Mouse (Mus musculus) fat pad, adult 2 months (tissue): ENCODE measurements around the gene Dpy19l3.
A peak's percentile ranks its signal among the peaks of the same experiment; 100 is the strongest.

ENCODE experiments used
- DNase-seq: peaks from one replicate; pipeline ENCODE4 v3.0.0-alpha.2; 2011; ENCODE audit warnings: low read depth, low spot score; ENCODE audit errors: extremely low read depth

Gene Dpy19l3

GRCm38 (mm10) chr7:35692641-35693040 is 61.6 kb downstream of the Dpy19l3 start:
- no peak for DNase-seq

GRCm38 (mm10) chr7:35692117-35692516 is 62.1 kb downstream of the Dpy19l3 start:
- DNase-seq, result no peak

- DNase-seq, result no peak
Observed at GRCm38 (mm10) chr7:35688781-35689349, 65.4 kb downstream of the Dpy19l3 start.

- DNase-seq, result no peak
Observed at GRCm38 (mm10) chr7:35688276-35688675, 66.0 kb downstream of the Dpy19l3 start.

- DNase-seq, result no peak
Observed at GRCm38 (mm10) chr7:35687229-35687628, 67.0 kb downstream of the Dpy19l3 start.

- no peak for DNase-seq
Observed at GRCm38 (mm10) chr7:35686756-35687155, 67.5 kb downstream of the Dpy19l3 start.

GRCm38 (mm10) chr7:35686216-35686615 is 68.0 kb downstream of the Dpy19l3 start:
- no peak for DNase-seq

- no peak for DNase-seq
Observed at GRCm38 (mm10) chr7:35683409-35684122, 70.7 kb downstream of the Dpy19l3 start.

- DNase-seq, result no peak
Observed at GRCm38 (mm10) chr7:35681559-35681958, 72.7 kb downstream of the Dpy19l3 start.

- no peak for DNase-seq
Observed at GRCm38 (mm10) chr7:35678976-35679375, 75.3 kb downstream of the Dpy19l3 start.

GRCm38 (mm10) chr7:35668066-35669041 is 85.9 kb downstream of the Dpy19l3 start:
- DNase-seq, result no peak

GRCm38 (mm10) chr7:35663790-35664376 is 90.4 kb downstream of the Dpy19l3 start:
- no peak for DNase-seq

GRCm38 (mm10) chr7:35659173-35659572 is 95.1 kb downstream of the Dpy19l3 start:
- no peak for DNase-seq

GRCm38 (mm10) chr7:35657829-35658228 is 96.4 kb downstream of the Dpy19l3 start:
- no peak for DNase-seq

- DNase-seq, result no peak
Observed at GRCm38 (mm10) chr7:35651583-35652270, 102.5 kb downstream of the Dpy19l3 start.

GRCm38 (mm10) chr7:35650716-35651410 is 103.4 kb downstream of the Dpy19l3 start:
- no peak for DNase-seq

- DNase-seq, result peak; percentile 25
Observed at GRCm38 (mm10) chr7:35649071-35649470, 105.2 kb downstream of the Dpy19l3 start.

- no peak for DNase-seq
Observed at GRCm38 (mm10) chr7:35648239-35649069, 105.8 kb downstream of the Dpy19l3 start.

GRCm38 (mm10) chr7:35647101-35647698 is 107.1 kb downstream of the Dpy19l3 start, which contains the start of gene Pdcd5:
Gene Pdcd5, minus strand, starts transcription at chr7:35647521.
- peak; percentile 23 for DNase-seq
